Mouse (Mus musculus) heart, adult 2 months (tissue): ENCODE results near the gene Gsk3a.

Experiments
- CTCF ChIP-seq: fragments of 200-600 bp; IDR thresholded peaks from 2 replicates; pipeline ENCODE4 v1.8.1; 2022; ENCODE audit warnings: antibody characterized with exemption, mild to moderate bottlenecking, moderate library complexity
- EP300 ChIP-seq: fragments of 200-500 bp; IDR thresholded peaks from 2 replicates; pipeline ENCODE4 v1.6.1; 2011; ENCODE audit warnings: low read depth, low read length, control low read depth; ENCODE audit not compliant: insufficient read depth
- POLR2A ChIP-seq: fragments of 200-500 bp; IDR thresholded peaks from 2 replicates; pipeline ENCODE4 v1.6.1; 2011; ENCODE audit warnings: mild to moderate bottlenecking, low read depth, low read length, control low read depth; ENCODE audit not compliant: insufficient read depth

GRCm38 (mm10) chr7:25261896-25262295 lies 24.2 kb upstream of the Gsk3a start:
- TF ChIP-seq CTCF (no peak), POLR2A (no peak), EP300 (no peak)
